Mouse (Mus musculus): ENCODE measurements at regions not wholly inside any gene's neighbourhood (a gene's known extent, or its start where the extent isn't known, plus 50 kb on each side); places are given as distances from the start of the nearest gene placed in this dataset.
A peak's percentile ranks its signal among the peaks of the same experiment; 100 is the strongest.

- DNase-seq (ENCODE audit: extremely low spot score in 1 of 2, low spot score in 2 of 2), result peak; percentile 15 to 36
- intact Hi-C loops (cut with DNase I), result no loop called here
These were observed 71.8 kb upstream of the Aco1 start for GRCm38 (mm10) chr4:40070959-40071634.

GRCm38 (mm10) chr4:40081035-40081434 lies 61.8 kb upstream of the Aco1 start:
- DNase-seq (ENCODE audit: extremely low spot score in 1 of 2, low spot score in 2 of 2), result no peak
- intact Hi-C loops (cut with DNase I), result no loop called here

GRCm38 (mm10) chr4:40090295-40090694 lies 52.6 kb upstream of the Aco1 start:
- no peak for DNase-seq (ENCODE audit: extremely low spot score in 1 of 2, low spot score in 2 of 2)
- intact Hi-C loops (cut with DNase I), result no loop called here

Data from left cerebral cortex, postnatal 10 days (tissue).